Mouse (Mus musculus) hindbrain, embryonic 14.5 days (tissue): ENCODE measurements at regions not wholly inside any gene's neighbourhood (a gene's known extent, or its start where the extent isn't known, plus 50 kb on each side); places are given as distances from the start of the nearest gene placed in this dataset.

ENCODE experiments used
- ATAC-seq: fragments of 200-750 bp; cut with Nextera tagmentation; 2 replicates; pipeline ENCODE4 v1.8.0; 2017; ENCODE audit warnings: moderate number of reproducible peaks, mild to moderate bottlenecking, moderate TSS enrichment, moderate library complexity; ENCODE audit not compliant: low FRiP score
- DNase-seq: peaks from one replicate; pipeline ENCODE4 v3.0.0-alpha.2; 2015; ENCODE audit warnings: low spot score
- H3K27ac ChIP-seq: fragments of 300-500 bp; sonication (generic); 2 replicates; pipeline ENCODE4 v1.5.1; 2014; ENCODE audit warnings: mild to moderate bottlenecking, moderate library complexity
- H3K27me3 ChIP-seq: fragments of 300-500 bp; sonication (generic); 2 replicates; pipeline ENCODE4 v1.6.1; 2014; ENCODE audit warnings: mild to moderate bottlenecking, low read length, mixed read lengths; ENCODE audit not compliant: control insufficient read depth, insufficient read depth
- H3K36me3 ChIP-seq: fragments of 300-500 bp; sonication (generic); replicated peaks from 2 replicates; pipeline ENCODE4 v1.6.1; 2014; ENCODE audit not compliant: control insufficient read depth, insufficient read depth
- H3K4me1 ChIP-seq: fragments of 300-500 bp; sonication (generic); replicated peaks from 2 replicates; pipeline ENCODE4 v1.6.1; 2014; ENCODE audit warnings: antibody characterized with exemption, low read length, mixed read lengths; ENCODE audit not compliant: control insufficient read depth, insufficient read depth
- H3K4me2 ChIP-seq: fragments of 300-500 bp; sonication (generic); replicated peaks from 2 replicates; pipeline ENCODE4 v1.6.1; 2014; ENCODE audit warnings: mild to moderate bottlenecking, moderate library complexity
- H3K4me3 ChIP-seq: fragments of 300-500 bp; sonication (generic); replicated peaks from 2 replicates; pipeline ENCODE4 v1.5.1; 2014; ENCODE audit warnings: mild to moderate bottlenecking, low read length
- H3K9ac ChIP-seq: fragments of 300-500 bp; sonication (generic); 2 replicates; pipeline ENCODE4 v1.6.1; 2014
- H3K9me3 ChIP-seq: fragments of 300-500 bp; sonication (generic); 2 replicates; pipeline ENCODE4 v1.6.1; 2016; ENCODE audit warnings: low read length; ENCODE audit not compliant: control insufficient read depth
- WGBS: fragments of 180-500 bp; shearing (Covaris S2); extraction: QIAGEN DNeasy Blood & Tissue Kit; methylation state at CpG from one replicate; pipeline ENCODE4 v1.1.7; 2014; 5-methylcytosine and 5-hydroxymethylcytosine counted together

DNA sequence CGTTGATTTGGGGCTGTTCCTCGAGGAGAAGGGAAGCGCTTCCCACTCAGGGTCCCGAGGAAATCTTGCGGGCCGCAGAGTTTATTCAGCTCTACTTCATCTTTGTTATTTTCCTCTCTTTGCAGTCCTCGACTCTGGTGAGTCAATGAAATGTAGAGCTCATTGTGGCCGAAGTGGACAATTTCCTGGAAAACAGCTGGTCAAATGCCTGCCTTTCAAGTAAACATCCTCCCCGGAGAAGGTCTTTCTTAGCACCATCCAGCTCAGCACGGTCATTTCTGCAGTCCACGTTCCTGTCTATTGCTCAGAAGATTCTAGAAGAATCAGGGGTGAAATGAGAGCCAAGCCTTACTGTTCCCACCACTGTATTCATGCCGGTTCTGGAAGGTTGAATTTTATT is 133.0 kb downstream of the Bcas1 start:
- no peak overlapping the region for H3K4me3 ChIP-seq
- H3K27ac ChIP-seq: no peak overlapping the region
- WGBS: 85% methylated on average over 12 of the region's 12 CpGs
- H3K9me3 ChIP-seq: no peaks in the 10 kb centered on the region
- H3K27me3 ChIP-seq: no peaks in the 10 kb centered on the region
- no peak for ATAC-seq
- DNase-seq: no peak
- H3K4me1 ChIP-seq: no peaks in the 10 kb centered on the region
- H3K9ac ChIP-seq: no peak overlapping the region
- no peaks in the 10 kb centered on the region for H3K36me3 ChIP-seq
- H3K4me2 ChIP-seq: no peak overlapping the region

DNA sequence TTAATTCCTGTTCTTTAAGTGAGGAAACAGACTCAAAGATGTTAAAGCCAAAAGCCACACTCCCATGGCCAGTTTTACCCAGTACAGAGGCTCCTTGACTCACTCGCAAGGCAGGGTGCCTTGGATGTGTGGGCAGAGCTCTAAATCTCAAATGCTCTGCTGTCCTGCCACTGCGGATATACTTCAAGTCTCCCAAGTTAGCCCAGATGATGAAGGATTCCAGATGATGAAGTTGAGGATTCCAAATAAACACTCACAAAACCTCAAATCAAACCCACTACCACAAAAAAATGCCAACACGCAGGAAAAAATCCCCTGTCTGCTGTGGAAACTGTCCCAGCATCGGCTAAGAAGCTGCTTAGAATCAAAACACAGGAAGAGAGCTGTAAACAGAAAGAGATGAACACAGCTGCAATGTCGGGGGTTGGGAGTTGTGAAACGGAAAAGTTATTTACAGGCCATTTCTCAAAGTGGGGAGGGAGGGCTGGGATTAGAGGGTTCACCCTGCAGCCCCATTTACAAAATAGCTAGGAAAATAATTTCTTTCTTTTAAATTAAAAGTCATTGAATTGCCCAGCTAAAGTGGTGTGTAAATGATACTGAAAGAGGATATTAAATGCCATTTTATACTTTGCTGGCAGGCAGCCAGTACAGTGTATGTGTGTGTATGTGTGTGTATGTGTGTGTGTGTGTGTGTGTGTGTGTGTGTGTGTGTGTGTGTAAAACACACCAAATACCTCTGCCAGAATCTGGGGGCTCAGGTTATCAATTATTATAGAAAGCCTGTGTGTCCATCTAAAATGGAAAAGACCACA is 135.6 kb downstream of the Bcas1 start:
- Histone ChIP-seq H3K36me3 (no peaks in the 10 kb centered on the region), H3K4me1 (peaks cover 11% of the 10 kb centered on the region), H3K4me3 (no peak overlapping the region), H3K9me3 (no peaks in the 10 kb centered on the region), H3K27me3 (peaks cover 5% of the 10 kb centered on the region; the same call in 1 of the 2 replicates), H3K9ac (no peak overlapping the region), H3K27ac (no peak overlapping the region), H3K4me2 (no peak overlapping the region)
- ATAC-seq: no peak
- no peak for DNase-seq
- WGBS: 53% methylated on average over 6 of the region's 6 CpGs

DNA sequence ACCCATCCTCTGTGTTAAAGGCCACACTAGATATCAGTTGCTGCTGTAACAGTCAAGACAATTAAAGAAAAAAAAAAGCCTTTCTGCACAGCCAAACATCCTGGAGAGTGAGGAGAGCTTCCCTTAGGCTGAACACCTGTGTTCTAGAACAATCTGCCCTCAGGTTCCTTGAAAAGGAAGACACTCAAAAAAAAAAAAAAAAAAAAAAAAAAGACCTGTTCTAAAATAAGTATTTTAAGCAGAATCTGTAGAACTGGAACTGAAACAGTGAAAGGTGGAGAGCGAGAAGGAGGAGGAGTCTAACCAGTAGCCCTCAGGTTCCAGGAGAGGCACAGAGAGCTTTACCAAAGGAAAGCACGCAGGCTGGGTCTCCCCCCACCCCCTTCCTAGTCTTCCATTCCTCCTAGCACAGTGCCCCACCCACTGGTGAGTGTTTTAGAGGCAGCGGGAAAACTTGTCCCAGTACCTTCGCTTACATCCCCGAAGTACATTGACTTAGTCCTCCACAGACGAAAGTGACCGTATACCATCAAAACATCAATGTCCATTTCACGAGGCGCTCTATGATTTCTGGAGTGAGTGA is 138.2 kb downstream of the Bcas1 start:
- Histone ChIP-seq H3K9me3 (no peaks in the 10 kb centered on the region), H3K27ac (no peak overlapping the region), H3K4me3 (no peak overlapping the region), H3K4me1 (peaks cover 21% of the 10 kb centered on the region), H3K36me3 (no peaks in the 10 kb centered on the region), H3K27me3 (peaks cover 11% of the 10 kb centered on the region; the same call in 1 of the 2 replicates), H3K4me2 (no peak overlapping the region), H3K9ac (no peak overlapping the region)
- no peak for ATAC-seq
- WGBS: 83% methylated on average over 9 of the region's 9 CpGs
- DNase-seq: no peak

DNA sequence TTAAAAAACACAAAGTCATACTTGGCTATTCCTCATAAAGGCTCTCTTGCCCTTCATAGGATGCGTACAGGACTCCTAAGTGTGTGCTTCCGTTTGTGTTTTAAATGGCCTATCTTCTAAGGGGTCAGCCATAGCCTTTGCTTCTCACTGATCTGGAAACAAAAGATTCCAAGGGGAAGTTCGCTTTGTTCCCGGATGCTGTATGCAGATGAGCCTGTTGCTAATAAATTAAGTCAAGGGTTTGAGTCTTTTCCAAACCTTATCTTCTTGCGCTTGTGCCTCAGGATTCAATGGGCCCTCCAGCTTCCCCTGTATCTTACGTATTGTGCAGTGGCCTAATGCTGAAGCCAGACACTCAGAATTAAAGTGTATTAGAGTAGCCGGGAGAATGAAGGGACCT is 138.9 kb downstream of the Bcas1 start:
- no peak for DNase-seq
- Histone ChIP-seq H3K27ac (peak overlapping the region; percentile 75), H3K9ac (no peak overlapping the region), H3K4me3 (no peak overlapping the region), H3K4me1 (peaks cover 21% of the 10 kb centered on the region), H3K4me2 (no peak overlapping the region; the same call in 1 of the 2 replicates), H3K27me3 (peaks cover 11% of the 10 kb centered on the region; the same call in 1 of the 2 replicates), H3K9me3 (no peaks in the 10 kb centered on the region), H3K36me3 (no peaks in the 10 kb centered on the region)
- no peak for ATAC-seq
- WGBS: 52% methylated on average over 7 of the region's 7 CpGs

DNA sequence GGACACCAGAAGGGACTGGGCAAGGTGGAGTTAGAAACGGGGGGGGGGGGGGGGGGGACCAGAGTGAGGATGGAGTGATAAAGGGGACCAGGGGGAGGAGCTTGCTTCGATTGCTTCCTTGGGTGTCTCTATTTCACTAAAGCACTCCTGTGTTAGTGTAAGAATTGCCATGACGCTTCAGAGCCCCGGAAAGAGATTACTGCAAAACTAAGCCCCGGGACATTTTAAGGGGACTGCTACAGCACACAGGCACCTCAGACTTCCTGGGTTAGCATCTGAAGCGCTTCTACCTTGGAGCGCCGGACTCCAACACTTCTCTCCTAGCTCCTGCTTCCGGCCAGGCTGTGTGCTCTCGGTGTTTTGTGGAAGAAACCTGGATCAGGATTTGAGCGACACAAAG is 139.4 kb downstream of the Bcas1 start:
- H3K9ac ChIP-seq: 0 out of 2 replicates have a peak overlapping the region, but pooled peaks have one; percentile 37
- DNase-seq: no peak
- H3K4me2 ChIP-seq: peak overlapping the region; percentile 71
- peaks cover 11% of the 10 kb centered on the region; the same call in 1 of the 2 replicates for H3K27me3 ChIP-seq
- peak overlapping the region; percentile 75 for H3K27ac ChIP-seq
- H3K36me3 ChIP-seq: no peaks in the 10 kb centered on the region
- 14% methylated on average over 11 of the region's 11 CpGs for WGBS
- ATAC-seq: no peak
- no peaks in the 10 kb centered on the region for H3K9me3 ChIP-seq
- H3K4me1 ChIP-seq: peaks cover 21% of the 10 kb centered on the region
- H3K4me3 ChIP-seq: no peak overlapping the region

DNA sequence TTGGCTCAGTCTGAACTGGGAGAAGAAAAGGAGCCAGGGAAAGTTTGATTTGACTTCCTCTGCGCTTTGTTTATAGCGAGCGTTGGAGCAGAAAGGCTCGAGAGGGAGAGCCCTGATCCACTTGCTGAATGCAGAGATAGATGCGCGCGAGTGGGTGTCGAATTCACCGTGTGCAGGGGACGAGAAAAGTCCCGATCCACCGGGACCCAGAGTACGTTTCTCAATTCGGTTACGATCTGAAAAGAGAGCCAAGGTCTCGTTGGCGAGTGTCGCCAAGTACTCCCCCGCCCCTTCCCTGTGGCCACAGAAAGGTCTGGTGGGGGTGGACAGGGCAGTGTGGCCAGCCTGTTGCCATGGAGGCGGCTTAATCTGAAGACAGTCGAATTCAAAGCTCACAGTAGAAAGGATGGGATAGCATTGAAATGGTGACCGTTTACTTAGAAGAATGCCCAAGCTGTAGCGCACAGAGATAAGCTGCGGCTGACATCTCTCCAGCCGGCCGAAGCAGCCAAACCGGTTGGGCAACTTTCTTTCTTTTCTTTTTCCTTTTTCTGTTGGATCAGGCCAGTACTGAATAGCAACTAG is 139.5 kb upstream of the Zfp217 start:
- under 1% methylated on average over 27 of the region's 27 CpGs for WGBS
- peak; percentile 57 for DNase-seq

DNA sequence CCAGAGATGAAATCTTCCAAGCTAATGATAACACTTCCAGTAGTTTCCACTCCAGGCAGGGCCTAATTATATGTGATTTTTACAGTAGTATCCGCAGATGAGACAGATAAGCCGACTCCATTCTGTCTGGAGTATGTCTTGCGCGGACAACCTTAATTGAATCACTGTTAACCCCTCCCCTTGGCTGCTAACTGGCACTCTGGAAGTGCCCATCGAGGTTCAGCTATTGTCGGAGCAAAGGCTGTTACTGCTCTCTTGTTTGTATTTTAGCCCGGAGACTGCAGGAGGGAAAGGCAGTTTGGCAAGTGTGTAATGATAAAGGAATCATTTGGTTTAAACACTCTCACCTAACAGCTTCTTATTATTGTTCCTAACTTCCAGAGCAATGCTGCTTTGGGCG is 138.9 kb upstream of the Zfp217 start:
- Histone ChIP-seq H3K4me2 (peak overlapping the region; percentile 71), H3K4me1 (peaks cover 21% of the 10 kb centered on the region), H3K27ac (peak overlapping the region; percentile 83), H3K4me3 (0 out of 2 replicates have a peak overlapping the region, but pooled peaks have one; percentile 31), H3K27me3 (peaks cover 11% of the 10 kb centered on the region; the same call in 1 of the 2 replicates), H3K9ac (no peak overlapping the region; the same call in 1 of the 2 replicates), H3K36me3 (no peaks in the 10 kb centered on the region), H3K9me3 (no peaks in the 10 kb centered on the region)
- peak; percentile 44 for DNase-seq
- 4% methylated on average over 8 of the region's 8 CpGs for WGBS
- no peak; the same call in 1 of the 2 replicates for ATAC-seq

More for the DNA sequence above, 139.5 kb upstream of the Zfp217 start:
- Histone ChIP-seq H3K9me3 (no peaks in the 10 kb centered on the region), H3K27ac (peak overlapping the region; percentile 83), H3K4me3 (peak overlapping the region; percentile 31), H3K9ac (peak overlapping the region; percentile 51; the same call in 1 of the 2 replicates), H3K4me1 (peaks cover 21% of the 10 kb centered on the region), H3K36me3 (no peaks in the 10 kb centered on the region), H3K27me3 (peaks cover 11% of the 10 kb centered on the region; the same call in 1 of the 2 replicates), H3K4me2 (peak overlapping the region; percentile 71)
- peak; percentile 65; the same call in 1 of the 2 replicates for ATAC-seq

DNA sequence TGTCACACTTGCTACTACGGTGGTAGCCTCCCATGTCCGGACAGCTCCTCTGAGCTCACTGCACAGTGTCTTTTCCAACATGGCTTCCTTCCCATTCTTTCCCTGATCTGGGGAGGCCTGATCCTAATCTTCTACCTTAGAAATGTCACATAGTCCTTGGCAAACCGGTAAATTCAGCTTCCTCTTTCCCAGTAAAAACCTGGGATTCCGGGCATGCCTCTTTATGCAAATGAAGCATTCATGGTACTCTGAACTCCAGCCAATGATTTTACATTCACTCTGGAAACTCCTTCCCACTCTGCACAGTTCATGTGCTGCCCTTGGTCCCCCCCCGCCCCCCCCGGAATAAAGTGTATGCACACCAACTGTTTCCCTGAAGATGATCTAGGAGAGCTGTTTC is 134.6 kb upstream of the Zfp217 start:
- no peak overlapping the region for H3K4me2 ChIP-seq
- peaks cover 14% of the 10 kb centered on the region for H3K4me1 ChIP-seq
- peaks cover 11% of the 10 kb centered on the region; the same call in 1 of the 2 replicates for H3K27me3 ChIP-seq
- ATAC-seq (no peak), DNase-seq (no peak)
- 59% methylated on average over 6 of the region's 6 CpGs for WGBS
- H3K27ac ChIP-seq: no peak overlapping the region
- no peak overlapping the region for H3K4me3 ChIP-seq
- no peaks in the 10 kb centered on the region for H3K36me3 ChIP-seq
- H3K9ac ChIP-seq: no peak overlapping the region
- no peaks in the 10 kb centered on the region for H3K9me3 ChIP-seq
